Mouse (Mus musculus): ENCODE results near the gene F2.
"Not testable (repeated sequence)": the region's sequence is repeated elsewhere in the genome, so short reads cannot be mapped to it uniquely, and the experiment has no call there.

Gene F2

GRCm38 (mm10) chr2:91645811-91646210 is 9.6 kb upstream of the F2 start:
- DNase-seq, result no peak

GRCm38 (mm10) chr2:91645354-91645753 is 9.1 kb upstream of the F2 start:
- DNase-seq, result no peak

- no peak for DNase-seq
These were observed 7.8 kb upstream of the F2 start for GRCm38 (mm10) chr2:91644021-91644420.

GRCm38 (mm10) chr2:91642825-91643415 is 6.7 kb upstream of the F2 start:
- DNase-seq, result no peak

- DNase-seq, result no peak
These were observed 2.7 kb upstream of the F2 start for GRCm38 (mm10) chr2:91638931-91639330.

- DNase-seq, result no peak
These were observed 619 bp upstream of the F2 start for GRCm38 (mm10) chr2:91636727-91637338.

GRCm38 (mm10) chr2:91635486-91635885 is 728 bp downstream of the F2 start:
- DNase-seq, result no peak

GRCm38 (mm10) chr2:91634841-91635240 is 1.4 kb downstream of the F2 start:
- no peak for DNase-seq

- DNase-seq, result no peak
These were observed 2.8 kb downstream of the F2 start for GRCm38 (mm10) chr2:91633334-91633977.

GRCm38 (mm10) chr2:91632316-91632715 is 3.9 kb downstream of the F2 start:
- no peak for DNase-seq

- DNase-seq, result no peak
These were observed 4.4 kb downstream of the F2 start for GRCm38 (mm10) chr2:91631826-91632225.

- DNase-seq, result no peak
These were observed 5.8 kb downstream of the F2 start for GRCm38 (mm10) chr2:91630384-91630783.

- no peak for DNase-seq
These were observed 6.5 kb downstream of the F2 start for GRCm38 (mm10) chr2:91629682-91630081.

GRCm38 (mm10) chr2:91628171-91628570 is 8.0 kb downstream of the F2 start:
- DNase-seq, result no peak

GRCm38 (mm10) chr2:91627486-91627885 is 8.7 kb downstream of the F2 start:
- no peak for DNase-seq

- DNase-seq, result not testable (repeated sequence)
These were observed 12.8 kb downstream of the F2 start for GRCm38 (mm10) chr2:91623366-91623765.

- DNase-seq, result no peak
These were observed 13.9 kb downstream of the F2 start for GRCm38 (mm10) chr2:91622356-91622755.

GRCm38 (mm10) chr2:91609370-91609769 is 26.8 kb downstream of the F2 start:
- DNase-seq, result not testable (repeated sequence)

- DNase-seq, result no peak
These were observed 33.8 kb downstream of the F2 start for GRCm38 (mm10) chr2:91602389-91602788.

- no peak for DNase-seq
These were observed 35.7 kb downstream of the F2 start for GRCm38 (mm10) chr2:91600475-91600874.

GRCm38 (mm10) chr2:91586242-91586641 is 50.0 kb downstream of the F2 start:
- DNase-seq, result no peak

GRCm38 (mm10) chr2:91580894-91581293 is 55.3 kb downstream of the F2 start:
- DNase-seq, result no peak
